Mouse (Mus musculus) intestine, embryonic 15.5 days (tissue): ENCODE data around the gene Parp8. TPM values are rescaled to one million over a fixed set of nuclear protein-coding genes. Genes with fewer than 3 reads are reported as not detected.

Source experiments
- ATAC-seq: fragments of 200-750 bp; cut with Nextera tagmentation; 2 replicates; pipeline ENCODE4 v1.8.0; 2017; ENCODE audit warnings: moderate TSS enrichment, moderate library complexity
- H3K27ac ChIP-seq: fragments of 300-500 bp; sonication (generic); 2 replicates; pipeline ENCODE4 v1.5.1; 2015; ENCODE audit warnings: mild to moderate bottlenecking, inconsistent platforms
- H3K27me3 ChIP-seq: fragments of 300-500 bp; sonication (generic); replicated peaks from 2 replicates; pipeline ENCODE4 v1.6.1; 2015; ENCODE audit warnings: inconsistent platforms
- H3K36me3 ChIP-seq: fragments of 300-500 bp; sonication (generic); 2 replicates; pipeline ENCODE4 v1.6.1; 2015; ENCODE audit warnings: inconsistent platforms
- H3K4me1 ChIP-seq: fragments of 300-500 bp; sonication (generic); replicated peaks from 2 replicates; pipeline ENCODE4 v1.6.1; 2015; ENCODE audit warnings: inconsistent platforms
- H3K4me2 ChIP-seq: fragments of 300-500 bp; sonication (generic); replicated peaks from 2 replicates; pipeline ENCODE4 v1.6.1; 2015; ENCODE audit warnings: mild to moderate bottlenecking, inconsistent platforms
- H3K4me3 ChIP-seq: fragments of 300-500 bp; sonication (generic); replicated peaks from 2 replicates; pipeline ENCODE4 v1.5.1; 2015; ENCODE audit warnings: inconsistent platforms
- H3K9ac ChIP-seq: fragments of 300-500 bp; sonication (generic); 2 replicates; pipeline ENCODE4 v1.6.1; 2015; ENCODE audit warnings: inconsistent platforms
- H3K9me3 ChIP-seq: fragments of 300-500 bp; sonication (generic); 2 replicates; pipeline ENCODE4 v1.6.1; 2016; ENCODE audit warnings: inconsistent platforms
- WGBS: fragments of 180-500 bp; shearing (Covaris S2); methylation state at CpG from one replicate; pipeline ENCODE4 v1.1.7; 2015; 5-methylcytosine and 5-hydroxymethylcytosine counted together
- polyA plus RNA-seq: library from polyadenylated mRNA; unstranded; fragments of >200 nt; fragmentation: Nextera tagmentation; extraction: Ambion mirVana; gene quantifications from 2 replicates; pipeline ENCODE4 v1.2.1, GENCODE M21; 2015

Gene Parp8
- polyA plus RNA-seq, 1 experiment from 2014 or later: 8.8 TPM

DNA sequence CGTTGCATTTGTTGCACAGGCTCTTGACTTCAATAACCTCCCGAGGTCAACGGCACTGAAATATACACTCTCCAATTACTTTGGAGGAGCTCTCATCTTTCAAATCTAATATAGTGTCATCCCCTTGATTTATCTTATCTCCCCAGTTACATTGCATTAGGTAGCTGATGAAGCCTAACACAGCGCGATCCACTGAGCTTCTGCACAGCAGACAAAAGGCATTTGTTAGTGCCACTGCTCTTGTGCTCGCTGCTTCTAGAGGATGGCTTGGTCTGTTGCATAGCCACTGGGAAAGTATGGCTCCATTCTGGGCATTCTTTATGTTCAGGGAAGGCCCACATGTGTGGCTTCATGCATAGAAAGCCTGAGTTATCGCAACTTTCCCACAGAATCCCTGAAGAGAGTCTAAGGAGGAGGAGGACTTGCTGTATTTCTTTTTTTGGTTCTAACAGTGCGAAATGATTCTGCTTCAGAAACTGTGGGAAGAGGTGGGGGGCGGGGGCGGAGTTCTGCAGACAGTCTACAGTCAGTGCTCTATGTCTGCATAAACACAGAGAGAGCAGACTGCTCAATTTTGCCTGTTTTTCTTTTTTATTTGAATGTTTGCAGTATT lies 145.7 kb downstream of the Parp8 start:
- H3K4me1 ChIP-seq: no peaks in the 10 kb centered on the region
- ATAC-seq: no peak
- H3K4me2 ChIP-seq: no peak overlapping the region
- no peak overlapping the region for H3K9ac ChIP-seq
- no peaks in the 10 kb centered on the region for H3K27me3 ChIP-seq
- H3K4me3 ChIP-seq: no peak overlapping the region
- no peak overlapping the region for H3K27ac ChIP-seq
- WGBS: 80% methylated on average over 10 of the region's 10 CpGs
- H3K36me3 ChIP-seq: no peaks in the 10 kb centered on the region
- no peaks in the 10 kb centered on the region for H3K9me3 ChIP-seq

DNA sequence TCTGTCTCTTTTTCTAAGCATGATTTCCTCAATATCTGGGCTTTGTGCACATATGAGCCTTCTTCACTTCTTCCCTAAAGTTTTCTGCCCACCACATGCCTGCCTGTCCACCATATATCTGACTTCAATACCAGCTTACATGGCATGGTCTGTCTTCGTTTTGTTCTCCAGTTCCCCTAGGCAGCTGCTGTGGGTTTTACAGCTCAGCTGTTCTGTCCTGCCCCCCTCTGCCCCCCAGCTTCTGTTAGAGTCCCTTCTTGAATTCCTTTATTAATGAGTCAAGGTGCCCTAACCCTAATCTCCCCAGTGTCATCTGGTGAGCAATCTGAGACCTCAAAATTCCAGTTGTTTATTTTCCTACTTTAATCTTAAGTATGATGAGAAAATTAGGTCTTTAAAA lies 155.1 kb downstream of the Parp8 start:
- Histone ChIP-seq H3K27me3 (no peaks in the 10 kb centered on the region), H3K4me2 (no peak overlapping the region), H3K4me1 (no peaks in the 10 kb centered on the region), H3K9me3 (no peaks in the 10 kb centered on the region), H3K4me3 (no peak overlapping the region), H3K27ac (no peak overlapping the region), H3K9ac (no peak overlapping the region), H3K36me3 (no peaks in the 10 kb centered on the region)
- 72% methylated on average over 1 of the region's 1 CpGs for WGBS
- ATAC-seq: no peak

DNA sequence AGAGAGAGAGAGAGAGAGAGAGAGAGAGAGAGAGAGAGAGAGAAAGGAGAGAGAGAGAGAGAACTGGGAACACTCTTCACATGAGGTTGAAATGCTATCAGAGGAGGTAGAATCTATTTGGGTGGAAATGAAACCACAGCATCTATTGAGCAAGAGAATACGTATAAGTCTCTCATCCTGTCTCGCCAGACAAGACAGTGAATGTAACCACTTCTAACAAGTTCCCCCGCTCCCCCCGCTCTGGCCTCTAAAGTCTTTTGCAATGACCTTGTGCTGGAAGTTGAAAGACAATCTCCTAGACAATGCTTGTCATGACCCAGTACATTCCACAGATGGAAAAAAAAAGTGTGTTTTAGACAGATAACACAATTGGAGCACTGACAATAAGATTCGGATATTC lies 181.4 kb downstream of the Parp8 start:
- H3K4me1 ChIP-seq: no peaks in the 10 kb centered on the region
- H3K4me2 ChIP-seq: no peak overlapping the region
- no peaks in the 10 kb centered on the region for H3K9me3 ChIP-seq
- no peak overlapping the region for H3K4me3 ChIP-seq
- no peaks in the 10 kb centered on the region for H3K36me3 ChIP-seq
- ATAC-seq: no peak
- H3K27me3 ChIP-seq: no peaks in the 10 kb centered on the region
- no peak overlapping the region for H3K27ac ChIP-seq
- WGBS: 81% methylated on average over 5 of the region's 5 CpGs
- H3K9ac ChIP-seq: no peak overlapping the region

DNA sequence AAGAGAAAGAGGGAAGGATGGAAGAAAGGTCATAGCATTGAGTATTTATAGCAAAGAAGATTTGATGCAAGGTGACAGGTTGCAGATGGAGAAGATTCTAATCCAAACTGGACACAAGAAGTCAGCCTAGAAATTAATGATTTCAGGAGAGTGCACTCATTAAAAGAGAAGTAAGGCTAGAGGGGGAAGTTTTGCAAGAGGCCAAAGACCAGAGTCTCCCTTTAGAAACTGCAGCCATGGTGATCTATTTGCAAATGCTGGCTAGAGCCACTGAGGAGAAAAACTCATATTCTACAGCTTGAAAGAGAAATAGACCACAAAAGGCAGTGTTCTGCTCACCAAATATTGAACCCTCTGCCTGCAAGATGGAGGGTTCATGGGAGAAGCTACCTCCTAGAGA lies 194.4 kb downstream of the Parp8 start:
- Histone ChIP-seq H3K4me3 (no peak overlapping the region), H3K9me3 (no peaks in the 10 kb centered on the region), H3K4me2 (no peak overlapping the region), H3K27ac (no peak overlapping the region), H3K27me3 (no peaks in the 10 kb centered on the region), H3K9ac (no peak overlapping the region), H3K36me3 (no peaks in the 10 kb centered on the region), H3K4me1 (no peaks in the 10 kb centered on the region)
- ATAC-seq: no peak

DNA sequence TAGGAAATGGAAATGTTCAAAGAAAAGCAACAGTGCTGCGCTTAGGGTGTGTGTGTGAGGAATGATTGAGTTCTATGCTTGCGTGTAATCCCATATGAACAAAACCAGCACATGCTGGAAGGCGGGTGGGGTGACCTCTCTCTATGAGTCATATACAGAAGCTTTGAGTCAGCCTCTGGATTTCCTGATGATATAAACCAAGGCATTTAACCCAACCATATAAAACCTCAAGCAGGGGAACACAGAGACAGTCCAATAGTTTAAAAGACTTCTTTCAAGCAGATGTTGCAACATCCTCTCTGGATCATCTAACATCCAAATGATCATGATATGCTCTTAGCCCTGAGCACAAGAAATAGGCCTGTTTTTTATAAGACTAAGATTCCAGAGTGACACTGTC lies 196.3 kb downstream of the Parp8 start:
- no peak overlapping the region for H3K4me3 ChIP-seq
- H3K9ac ChIP-seq: no peak overlapping the region
- H3K36me3 ChIP-seq: no peaks in the 10 kb centered on the region
- H3K27me3 ChIP-seq: no peaks in the 10 kb centered on the region
- no peaks in the 10 kb centered on the region for H3K9me3 ChIP-seq
- 77% methylated on average over 3 of the region's 3 CpGs for WGBS
- no peak for ATAC-seq
- H3K4me2 ChIP-seq: no peak overlapping the region
- H3K27ac ChIP-seq: no peak overlapping the region
- no peaks in the 10 kb centered on the region for H3K4me1 ChIP-seq

DNA sequence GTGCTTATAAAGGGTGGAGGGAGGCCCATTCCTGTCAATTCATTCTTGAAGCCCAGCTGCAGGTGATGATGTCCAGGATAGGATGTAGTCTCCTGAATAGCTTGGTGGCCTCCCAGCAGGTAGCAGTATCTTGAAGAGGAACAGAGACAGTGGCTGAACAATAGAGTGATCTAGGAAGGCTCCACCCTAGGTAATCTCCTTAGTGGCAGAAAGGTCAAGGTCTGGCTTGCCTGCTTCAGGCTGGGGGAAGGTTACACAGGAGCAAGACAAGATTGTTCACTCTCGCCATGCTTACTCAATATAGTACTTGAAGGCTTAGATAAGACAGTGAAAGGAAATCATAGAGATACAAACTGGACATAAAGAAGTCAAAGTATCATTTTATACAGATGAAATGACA lies 213.9 kb downstream of the Parp8 start:
- Histone ChIP-seq H3K4me3 (no peak overlapping the region), H3K9ac (no peak overlapping the region), H3K4me2 (no peak overlapping the region), H3K27me3 (no peaks in the 10 kb centered on the region), H3K36me3 (no peaks in the 10 kb centered on the region), H3K9me3 (no peaks in the 10 kb centered on the region), H3K4me1 (no peaks in the 10 kb centered on the region), H3K27ac (no peak overlapping the region)
- WGBS: 52% methylated on average over 1 of the region's 1 CpGs
- ATAC-seq: no peak

Other genes starting within 250 kb of the Parp8 start
- 11.3 and 11.5 TPM in 2 replicates for gene Emb, start 183.0 kb upstream of the Parp8 start, polyA plus RNA-seq
- 0.06 TPM in 1 of 2 replicates, not detected in the other for gene Gm17509, start 195.5 kb upstream of the Parp8 start, polyA plus RNA-seq